Mouse (Mus musculus) megakaryocyte, embryonic 14.5 days (primary cell): ENCODE measurements around the gene Rpn1.

Experiments used
- FLI1 ChIP-seq: IDR thresholded peaks from 2 replicates; pipeline ENCODE4 v1.6.1; 2012; ENCODE audit warnings: low read length, inconsistent platforms, mixed read lengths
- GATA1 ChIP-seq: IDR thresholded peaks from 3 replicates; pipeline ENCODE4 v1.6.1; 2012; ENCODE audit warnings: mixed read lengths, low read length, inconsistent platforms, borderline replicate concordance

DNA sequence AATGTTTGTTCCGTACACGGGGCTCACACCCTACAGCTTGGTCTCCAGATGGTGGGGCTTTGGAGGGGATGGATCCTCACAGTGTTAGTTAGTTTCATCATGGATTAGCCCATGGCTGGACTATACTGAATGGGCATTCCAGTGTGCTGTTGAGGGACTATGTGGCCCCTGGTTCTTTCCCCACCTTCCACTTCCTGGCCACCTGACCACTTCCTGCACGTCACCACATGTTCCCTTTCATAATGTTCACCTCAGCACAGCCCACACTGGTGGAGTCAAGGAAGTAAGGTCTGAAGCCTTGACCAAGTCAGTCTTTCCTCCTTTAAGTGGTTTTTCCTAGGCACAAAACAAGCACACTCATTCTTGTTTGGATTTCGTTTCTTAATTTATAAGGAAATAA, 23.7 kb upstream of the Rpn1 start:
- TF ChIP-seq FLI1 (no peak), GATA1 (no peak)
